Mouse (Mus musculus) stomach, embryonic 14.5 days (tissue): ENCODE measurements around the gene Cx3cr1. TPM values are rescaled to one million over a fixed set of nuclear protein-coding genes. Genes with fewer than 3 reads are reported as not detected.
A peak's percentile ranks its signal among the peaks of the same experiment; 100 is the strongest.

Experiments
- ATAC-seq: fragments of 200-750 bp; cut with Nextera tagmentation; 2 replicates; pipeline ENCODE4 v1.8.0; 2017; ENCODE audit warnings: low read depth, moderate TSS enrichment; ENCODE audit not compliant: insufficient number of reproducible peaks, insufficient read depth, low FRiP score
- H3K27ac ChIP-seq: fragments of 300-500 bp; sonication (generic); 2 replicates; pipeline ENCODE4 v1.5.1; 2014; ENCODE audit warnings: mild to moderate bottlenecking, low read length, moderate library complexity, mixed read lengths
- H3K27me3 ChIP-seq: fragments of 300-500 bp; sonication (generic); 2 replicates; pipeline ENCODE4 v1.6.1; 2014; ENCODE audit warnings: low read length, control low read depth, mixed read lengths; ENCODE audit not compliant: control insufficient read depth, insufficient read depth
- H3K36me3 ChIP-seq: fragments of 300-500 bp; sonication (generic); 2 replicates; pipeline ENCODE4 v1.6.1; 2014; ENCODE audit warnings: mild to moderate bottlenecking, control low read depth, low read length, moderate library complexity, mixed read lengths; ENCODE audit not compliant: control insufficient read depth, insufficient read depth
- H3K4me1 ChIP-seq: fragments of 300-500 bp; sonication (generic); 2 replicates; pipeline ENCODE4 v1.6.1; 2014; ENCODE audit warnings: low read length, control low read depth, mixed read lengths; ENCODE audit not compliant: control insufficient read depth, insufficient read depth
- H3K4me2 ChIP-seq: fragments of 300-500 bp; sonication (generic); replicated peaks from 2 replicates; pipeline ENCODE4 v1.6.1; 2014; ENCODE audit warnings: low read depth, low read length, control low read depth
- H3K4me3 ChIP-seq: fragments of 300-500 bp; sonication (generic); 2 replicates; pipeline ENCODE4 v1.5.1; 2014; ENCODE audit warnings: low read depth, low read length, control low read depth
- H3K9ac ChIP-seq: fragments of 300-500 bp; sonication (generic); replicated peaks from 2 replicates; pipeline ENCODE4 v1.6.1; 2014; ENCODE audit warnings: low read depth, mild to moderate bottlenecking, control low read depth, low read length, moderate library complexity, mixed read lengths
- H3K9me3 ChIP-seq: fragments of 300-500 bp; sonication (generic); 2 replicates; pipeline ENCODE4 v1.6.1; 2016; ENCODE audit warnings: low read depth, low read length, control low read depth; ENCODE audit not compliant: control insufficient read depth
- WGBS: fragments of 180-500 bp; shearing (Covaris S2); extraction: QIAGEN DNeasy Blood & Tissue Kit; methylation state at CpG from one replicate; pipeline ENCODE4 v1.1.7; 2014; 5-methylcytosine and 5-hydroxymethylcytosine counted together
- polyA plus RNA-seq: library from polyadenylated mRNA; unstranded; fragments of >200 nt; fragmentation: Nextera tagmentation; extraction: Ambion mirVana; gene quantifications from 2 replicates; pipeline ENCODE4 v1.2.1, GENCODE M21; 2014

The Cx3cr1 gene
- polyA plus RNA-seq, 1 experiment from 2014 or later, result 13.7 TPM

GRCm38 (mm10) chr9:120091696-120092238 lies 22.1 kb upstream of the Cx3cr1 start, which contains the start of gene Ccr8:
Gene Ccr8 (plus strand): TSS chr9:120092114.
- Histone ChIP-seq H3K27ac (no peak within 1 kb of the TSS), H3K4me2 (no peak within 1 kb of the TSS), H3K9me3 (no peaks in the 10 kb centered on the region), H3K36me3 (no peaks in the 10 kb centered on the region), H3K27me3 (no peaks in the 10 kb centered on the region), H3K4me1 (no peaks in the 10 kb centered on the region), H3K9ac (no peak within 1 kb of the TSS), H3K4me3 (no peak within 1 kb of the TSS)
- ATAC-seq, result no peak
- 74% methylated on average over 5 of the region's 5 CpGs for WGBS

DNA sequence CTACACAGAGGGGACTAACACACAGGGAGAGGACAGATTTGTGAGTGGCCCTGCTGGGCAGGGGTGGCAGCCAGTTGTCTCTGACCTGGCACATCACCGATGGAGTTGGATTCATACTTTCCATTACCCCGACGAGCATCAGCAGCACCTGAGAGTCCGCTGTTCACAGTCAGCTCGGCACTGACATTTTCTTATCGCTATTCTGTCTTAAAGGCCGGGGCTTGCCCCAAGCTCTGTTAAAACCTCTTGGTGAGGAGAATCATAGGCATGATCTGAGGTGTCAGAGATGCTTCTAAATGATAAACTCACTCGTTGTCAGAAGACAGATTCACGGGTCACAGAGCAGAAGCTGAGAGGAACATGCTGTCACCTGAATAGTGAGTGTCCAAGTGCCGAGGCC lies 21.4 kb upstream of the Cx3cr1 start:
- Histone ChIP-seq H3K36me3 (no peaks in the 10 kb centered on the region), H3K4me1 (no peaks in the 10 kb centered on the region), H3K9ac (no peak overlapping the region), H3K9me3 (no peaks in the 10 kb centered on the region), H3K27ac (no peak overlapping the region), H3K27me3 (no peaks in the 10 kb centered on the region), H3K4me3 (no peak overlapping the region), H3K4me2 (no peak overlapping the region)
- 84% methylated on average over 10 of the region's 10 CpGs for WGBS
- ATAC-seq, result no peak

DNA sequence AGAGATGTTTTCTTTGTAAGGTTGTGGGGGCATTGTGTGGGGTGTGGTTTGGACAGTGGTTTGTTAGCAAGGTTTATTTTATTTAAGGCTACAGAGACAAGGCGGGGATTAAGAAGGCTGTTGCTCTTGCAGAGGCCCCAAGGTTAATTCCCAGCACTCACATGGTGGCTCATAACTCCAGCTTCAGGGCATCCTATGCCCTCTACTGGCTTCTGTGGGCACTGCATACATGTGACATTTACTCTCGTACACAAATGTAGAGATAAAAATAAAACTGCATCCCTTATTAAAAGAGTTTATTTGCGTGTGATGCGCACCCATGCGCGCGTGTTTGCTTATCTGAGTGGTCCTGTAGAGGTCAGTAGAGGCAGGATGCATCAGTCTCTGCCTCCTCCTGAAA lies 19.4 kb upstream of the Cx3cr1 start:
- Histone ChIP-seq H3K4me3 (no peak overlapping the region), H3K27me3 (no peaks in the 10 kb centered on the region), H3K4me2 (no peak overlapping the region), H3K27ac (no peak overlapping the region), H3K36me3 (no peaks in the 10 kb centered on the region), H3K4me1 (no peaks in the 10 kb centered on the region), H3K9ac (no peak overlapping the region), H3K9me3 (no peaks in the 10 kb centered on the region)
- 82% methylated on average over 7 of the region's 7 CpGs for WGBS
- no peak for ATAC-seq

GRCm38 (mm10) chr9:120084406-120084805 lies 14.7 kb upstream of the Cx3cr1 start:
- no peaks in the 10 kb centered on the region for H3K27me3 ChIP-seq
- no peaks in the 10 kb centered on the region for H3K9me3 ChIP-seq
- WGBS, result 86% methylated on average over 9 of the region's 9 CpGs
- no peaks in the 10 kb centered on the region for H3K36me3 ChIP-seq
- H3K9ac ChIP-seq, result no peak overlapping the region
- H3K4me1 ChIP-seq, result no peaks in the 10 kb centered on the region
- no peak overlapping the region for H3K4me2 ChIP-seq
- no peak overlapping the region for H3K27ac ChIP-seq
- ATAC-seq, result no peak
- no peak overlapping the region for H3K4me3 ChIP-seq

- H3K4me2 ChIP-seq, result no peak overlapping the region
- H3K36me3 ChIP-seq, result no peaks in the 10 kb centered on the region
- ATAC-seq, result 0 out of 2 replicates have a peak, but pooled peaks have one; percentile 18
- WGBS, result 78% methylated on average over 18 of the region's 18 CpGs
- no peaks in the 10 kb centered on the region for H3K9me3 ChIP-seq
- no peak overlapping the region for H3K9ac ChIP-seq
- no peak overlapping the region for H3K4me3 ChIP-seq
- H3K27me3 ChIP-seq, result no peaks in the 10 kb centered on the region
- no peak overlapping the region for H3K27ac ChIP-seq
- H3K4me1 ChIP-seq, result no peaks in the 10 kb centered on the region
Observed at GRCm38 (mm10) chr9:120083158-120083894, 13.6 kb upstream of the Cx3cr1 start.

DNA sequence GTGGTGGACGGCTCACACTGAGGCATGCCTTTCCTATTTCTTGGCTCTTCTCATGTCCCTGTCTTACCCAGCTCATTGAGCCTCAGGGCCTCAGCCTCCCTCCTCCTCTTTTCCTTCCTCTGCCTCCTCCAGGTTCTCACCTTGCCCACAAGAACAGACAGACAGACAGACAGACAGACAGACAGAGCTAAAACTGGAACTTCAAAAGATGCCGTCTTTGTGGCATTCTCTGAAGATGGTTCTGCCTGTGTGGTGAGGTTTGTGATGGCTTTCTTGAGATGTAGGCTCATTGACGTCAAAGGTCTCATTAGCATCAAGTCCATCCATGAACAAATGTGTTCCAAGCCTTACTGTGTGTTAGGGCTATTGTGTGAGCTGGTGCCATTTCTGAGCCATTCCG lies 13.0 kb upstream of the Cx3cr1 start:
- Histone ChIP-seq H3K9me3 (no peaks in the 10 kb centered on the region), H3K4me1 (no peaks in the 10 kb centered on the region), H3K4me2 (no peak overlapping the region), H3K9ac (no peak overlapping the region), H3K27ac (no peak overlapping the region), H3K36me3 (no peaks in the 10 kb centered on the region), H3K27me3 (no peaks in the 10 kb centered on the region), H3K4me3 (no peak overlapping the region)
- no peak for ATAC-seq
- 87% methylated on average over 4 of the region's 4 CpGs for WGBS

GRCm38 (mm10) chr9:120081967-120082366 lies 12.3 kb upstream of the Cx3cr1 start:
- Histone ChIP-seq H3K4me3 (no peak overlapping the region), H3K27me3 (no peaks in the 10 kb centered on the region), H3K9ac (no peak overlapping the region), H3K4me2 (no peak overlapping the region), H3K36me3 (no peaks in the 10 kb centered on the region), H3K27ac (no peak overlapping the region), H3K9me3 (no peaks in the 10 kb centered on the region), H3K4me1 (no peaks in the 10 kb centered on the region)
- ATAC-seq, result no peak
- WGBS, result 76% methylated on average over 5 of the region's 5 CpGs

DNA sequence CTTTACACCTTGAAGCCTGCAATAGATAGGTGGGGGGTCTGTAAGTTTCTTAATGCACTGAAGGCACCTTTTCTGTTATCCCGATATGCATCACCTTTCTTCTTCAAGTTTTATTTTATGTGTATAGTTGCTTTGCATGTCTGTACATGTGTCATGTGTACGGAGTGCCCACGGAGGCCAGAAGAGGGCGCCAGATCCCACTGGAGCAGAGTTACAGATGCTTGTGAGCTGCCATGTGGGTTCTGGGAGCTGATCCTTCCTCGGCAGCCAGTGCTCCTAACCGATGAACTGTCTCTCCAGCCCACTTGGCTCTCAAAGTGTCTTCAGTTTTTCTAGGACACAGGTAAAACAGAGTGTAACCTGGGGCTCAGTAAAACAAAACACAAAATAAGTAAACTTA lies 11.6 kb upstream of the Cx3cr1 start:
- H3K4me3 ChIP-seq, result no peak overlapping the region
- no peaks in the 10 kb centered on the region for H3K4me1 ChIP-seq
- no peaks in the 10 kb centered on the region for H3K27me3 ChIP-seq
- H3K9me3 ChIP-seq, result no peaks in the 10 kb centered on the region
- H3K9ac ChIP-seq, result no peak overlapping the region
- H3K36me3 ChIP-seq, result no peaks in the 10 kb centered on the region
- no peak for ATAC-seq
- no peak overlapping the region for H3K27ac ChIP-seq
- H3K4me2 ChIP-seq, result no peak overlapping the region
- 69% methylated on average over 6 of the region's 6 CpGs for WGBS
